Mouse (Mus musculus) brain, embryonic 14.5 days (tissue): Measurements from ENCODE around the gene Wrap53.

Experiments
- CTCF ChIP-seq: fragments of 200-500 bp; IDR thresholded peaks from 2 replicates; pipeline ENCODE4 v1.5.1; 2012; ENCODE audit warnings: inconsistent platforms, mild to moderate bottlenecking, moderate library complexity, borderline replicate concordance; ENCODE audit not compliant: insufficient read depth, insufficient read length; ENCODE audit errors: extremely low read depth
- POLR2A ChIP-seq: fragments of 200-500 bp; IDR thresholded peaks from 2 replicates; pipeline ENCODE4 v1.6.1; 2012; ENCODE audit warnings: mild to moderate bottlenecking, inconsistent platforms, borderline replicate concordance; ENCODE audit not compliant: poor library complexity, insufficient read depth, insufficient read length, severe bottlenecking; ENCODE audit errors: extremely low read depth

- TF ChIP-seq CTCF: peak; percentile 100
- peak; percentile 45; the same call in 1 of the 2 replicates for TF ChIP-seq POLR2A
Measured at GRCm38 (mm10) chr11:69579128-69580017, 682 bp downstream of the Wrap53 start.
